Mouse (Mus musculus): ENCODE data around the gene Gm10961. TPM values are rescaled to one million over a fixed set of nuclear protein-coding genes. Genes with fewer than 3 reads are reported as not detected.
"Not testable (repeated sequence)": the region's sequence is repeated elsewhere in the genome, so short reads cannot be mapped to it uniquely, and the experiment has no call there.

Gm10961 gene
- total RNA-seq, 2 experiments from 2014 or later: not detected

- intact Hi-C loops (cut with DNase I): no loop called here
- DNase-seq: no peak
Measured at GRCm38 (mm10) chr3:107611394-107611793, 19.7 kb upstream of the Gm10961 start.

DNA sequence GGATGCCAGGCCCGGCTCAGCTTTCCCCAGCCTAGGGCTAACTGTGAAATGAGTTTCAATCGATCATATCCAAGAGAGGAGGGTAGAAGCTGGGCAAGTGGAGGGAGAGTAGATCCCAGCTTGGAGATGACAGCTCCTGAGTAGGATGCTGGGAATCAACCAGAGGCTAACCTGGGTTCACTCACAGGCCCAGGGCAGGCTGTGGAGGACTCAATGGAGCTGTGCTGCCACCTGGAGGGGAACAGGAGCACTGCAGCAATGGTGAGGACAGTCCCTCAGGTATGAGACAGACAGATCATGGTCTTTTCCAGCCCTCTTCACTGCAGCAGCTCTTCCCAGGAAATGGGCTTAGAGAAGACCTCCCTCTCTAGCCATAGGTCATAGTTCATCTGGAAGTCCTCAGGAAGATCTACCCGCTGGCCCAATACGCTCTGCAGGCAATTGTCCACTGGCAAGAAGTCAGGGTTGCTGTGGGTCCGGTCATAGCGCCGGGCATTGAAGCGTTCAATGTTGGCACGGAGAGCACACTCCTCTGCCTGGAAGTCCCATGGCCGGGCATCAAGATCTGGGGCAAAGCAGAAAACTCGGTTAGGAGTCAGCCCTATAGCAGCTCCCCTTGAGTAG is 18.1 kb upstream of the Gm10961 start:
- intact Hi-C loops (cut with DNase I): loop anchor here (2.0 kb wide), 2 partner anchors 54 to 62 kb away; no protein-coding TSS in a partner anchor

DNA sequence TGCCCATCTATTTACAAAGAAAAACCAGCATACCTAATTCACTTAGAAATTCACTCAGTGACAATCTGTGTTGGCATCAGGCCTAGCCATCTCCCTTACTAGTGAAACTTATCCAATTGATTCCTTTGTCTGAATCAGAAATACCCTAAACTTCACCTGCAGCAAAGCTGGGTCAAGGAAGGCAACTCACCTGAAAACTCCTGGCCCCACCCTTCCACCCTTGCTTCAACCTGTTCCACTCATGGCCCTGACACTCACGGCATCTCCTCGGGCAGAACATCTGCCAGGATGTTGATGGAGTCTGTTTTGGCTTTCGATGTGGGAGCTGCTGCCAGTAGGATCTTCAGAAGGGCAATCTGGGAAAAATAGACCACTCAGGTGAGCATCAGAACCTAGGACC is 13.3 kb upstream of the Gm10961 start:
- DNase-seq: no peak
- intact Hi-C loops (cut with DNase I): no loop called here

More for the DNA sequence above, 18.1 kb upstream of the Gm10961 start:
- DNase-seq: peak; percentile 62 to 84

GRCm38 (mm10) chr3:107619911-107620310 is 11.2 kb upstream of the Gm10961 start:
- no peak for DNase-seq
- intact Hi-C loops (cut with DNase I): no loop called here

DNA sequence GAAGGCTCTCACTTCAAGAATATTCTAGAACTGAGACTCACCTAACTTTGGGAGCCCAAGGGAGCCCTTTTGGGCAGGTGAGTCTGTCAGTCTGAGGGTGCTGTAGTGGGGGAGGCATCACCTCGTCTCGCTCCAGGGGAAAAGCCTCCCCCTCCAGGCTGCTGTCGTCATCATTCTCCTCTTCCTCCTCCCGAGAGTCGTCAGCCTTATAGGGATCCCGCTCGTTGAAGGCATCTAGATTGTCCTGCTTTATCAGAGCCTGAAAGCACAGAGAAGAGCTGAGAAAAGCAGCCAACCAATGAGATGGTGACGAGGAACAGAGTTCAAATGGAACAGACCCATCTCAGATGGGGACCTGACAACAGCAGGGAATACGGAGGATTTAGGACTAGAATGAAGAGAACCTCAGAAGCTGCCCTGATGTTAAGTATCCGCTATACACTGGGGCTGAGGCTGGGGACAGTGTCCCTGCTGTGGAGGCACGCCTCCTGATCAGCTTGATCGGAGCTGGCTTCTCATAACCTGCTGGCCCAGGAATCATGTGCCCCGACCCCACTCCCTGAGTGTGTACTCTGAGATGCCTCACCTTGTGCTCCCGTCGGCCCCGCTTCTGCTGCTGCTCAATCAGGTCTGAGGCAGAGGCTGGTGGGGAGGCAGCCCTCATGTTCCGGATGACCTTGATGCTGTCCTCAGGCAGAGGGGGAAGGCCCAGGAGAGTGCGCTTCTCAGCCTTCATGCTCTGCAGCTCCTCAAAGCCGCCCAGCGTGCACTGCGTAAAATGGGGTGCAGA is 9.6 kb upstream of the Gm10961 start:
- DNase-seq: no peak
- intact Hi-C loops (cut with DNase I): no loop called here

GRCm38 (mm10) chr3:107622537-107622936 is 8.6 kb upstream of the Gm10961 start:
- intact Hi-C loops (cut with DNase I): no loop called here
- DNase-seq: no peak

- DNase-seq: no peak
- intact Hi-C loops (cut with DNase I): no loop called here
Measured at GRCm38 (mm10) chr3:107624424-107624823, 6.7 kb upstream of the Gm10961 start.

DNA sequence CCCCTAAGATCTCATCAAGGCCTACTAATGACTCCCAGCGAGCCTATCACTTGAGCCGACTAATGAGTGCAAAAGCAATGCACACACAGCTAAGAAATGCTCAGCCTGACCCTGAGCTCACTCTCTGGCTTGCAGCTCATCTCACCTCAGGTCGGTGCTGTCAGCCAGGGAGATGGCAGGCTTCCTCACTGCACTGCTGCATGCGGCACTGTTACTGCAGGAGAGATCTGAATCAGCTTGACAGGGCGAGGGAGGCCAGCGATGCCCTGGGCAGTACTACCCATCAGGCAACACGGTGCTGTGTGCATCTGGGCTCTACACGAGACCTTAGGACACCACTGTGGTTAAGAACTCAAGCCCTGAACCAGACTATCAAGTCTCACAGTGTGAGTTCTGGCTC is 5.6 kb upstream of the Gm10961 start:
- intact Hi-C loops (cut with DNase I): no loop called here
- no peak for DNase-seq

GRCm38 (mm10) chr3:107626751-107627150 is 4.4 kb upstream of the Gm10961 start:
- no peak for DNase-seq
- intact Hi-C loops (cut with DNase I): no loop called here

DNA sequence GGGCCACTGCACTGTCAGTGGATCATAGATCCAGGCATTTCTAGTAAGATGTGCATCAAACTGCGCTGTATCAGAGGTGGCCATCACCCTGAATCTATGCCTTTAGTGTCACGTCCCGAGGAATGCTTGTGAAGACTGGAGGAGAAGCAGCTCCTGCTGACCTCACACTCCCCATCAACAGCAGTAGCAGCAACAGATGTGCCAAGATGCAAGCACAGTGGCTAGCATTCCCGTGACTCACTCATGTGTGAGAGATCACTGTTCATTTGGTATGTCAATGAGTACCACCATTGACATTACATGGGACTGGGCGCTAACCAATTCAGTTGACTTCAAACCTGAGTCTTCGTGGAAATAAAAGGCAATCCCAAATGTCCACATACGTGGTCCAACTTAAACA is 3.5 kb upstream of the Gm10961 start:
- DNase-seq: no peak
- intact Hi-C loops (cut with DNase I): no loop called here

DNA sequence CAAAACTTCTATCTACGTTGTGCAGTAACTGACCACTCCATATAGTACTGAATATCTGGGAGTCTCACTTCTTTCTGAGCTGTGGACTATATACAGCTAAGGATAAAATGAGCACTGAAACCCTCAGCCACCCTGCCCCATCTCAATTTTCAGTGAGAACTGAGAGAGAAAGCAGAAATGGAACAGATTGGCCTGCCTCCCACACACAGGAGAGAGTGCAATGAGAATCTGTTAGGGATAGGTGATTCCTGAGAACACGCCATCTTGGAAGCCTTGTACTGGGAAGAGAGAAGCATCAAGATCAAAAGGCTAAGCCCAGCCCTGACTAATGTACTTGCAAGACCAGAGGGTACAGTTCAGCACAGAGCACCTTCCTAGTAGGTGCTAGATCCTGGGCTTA is 2.6 kb upstream of the Gm10961 start:
- DNase-seq: no peak
- intact Hi-C loops (cut with DNase I): no loop called here

DNA sequence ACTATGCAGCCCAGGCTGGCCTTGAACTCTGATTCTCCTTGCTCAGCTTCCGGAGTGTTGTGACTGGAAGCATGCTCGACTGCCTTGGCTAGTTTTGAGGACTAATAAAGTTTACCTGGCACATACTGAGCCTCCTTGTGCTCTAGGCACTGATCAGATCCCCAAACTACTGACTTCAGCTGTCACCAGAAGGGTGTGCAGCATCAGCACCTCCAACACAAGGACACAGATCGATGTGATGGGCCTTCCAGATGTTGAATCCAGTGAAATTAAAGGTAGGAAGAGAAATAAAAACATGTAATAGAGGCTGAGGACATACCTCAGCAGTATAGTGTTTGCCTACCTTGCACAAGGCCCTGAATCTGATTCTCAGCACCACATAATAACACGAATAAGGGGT is 1.7 kb upstream of the Gm10961 start:
- no peak for DNase-seq

GRCm38 (mm10) chr3:107631523-107631958 is 419 bp downstream of the Gm10961 start, which contains the start of gene Strip1:
TSS of gene Strip1 (minus strand) at chr3:107631694.
- intact Hi-C loops (cut with DNase I): no loop called here
- peak; percentile 97 for DNase-seq

More for the DNA sequence above, 1.7 kb upstream of the Gm10961 start:
- intact Hi-C loops (cut with DNase I): no loop called here

DNA sequence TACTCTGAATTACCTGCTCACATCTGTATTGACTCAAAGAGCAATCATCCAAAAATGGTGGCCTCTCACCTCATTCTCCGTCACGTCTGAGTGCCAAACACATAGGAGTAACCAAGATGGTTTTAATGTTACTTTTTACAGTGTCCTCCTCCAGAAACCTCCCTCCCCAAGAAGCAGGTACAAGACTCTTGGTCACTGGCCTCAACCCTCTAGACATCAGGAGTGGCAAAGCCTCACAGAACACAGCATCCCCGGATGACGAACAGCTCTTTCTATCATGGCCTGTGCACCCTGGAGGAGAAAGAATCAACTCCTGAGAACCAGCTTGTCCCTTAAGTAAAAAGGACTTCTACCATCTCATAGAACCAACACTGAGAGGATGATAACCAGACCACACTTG is 1.7 kb downstream of the Gm10961 start:
- no peak for DNase-seq
- intact Hi-C loops (cut with DNase I): loop anchor here (2.0 kb wide), 1 partner anchor 48 kb away; no protein-coding TSS in a partner anchor

DNA sequence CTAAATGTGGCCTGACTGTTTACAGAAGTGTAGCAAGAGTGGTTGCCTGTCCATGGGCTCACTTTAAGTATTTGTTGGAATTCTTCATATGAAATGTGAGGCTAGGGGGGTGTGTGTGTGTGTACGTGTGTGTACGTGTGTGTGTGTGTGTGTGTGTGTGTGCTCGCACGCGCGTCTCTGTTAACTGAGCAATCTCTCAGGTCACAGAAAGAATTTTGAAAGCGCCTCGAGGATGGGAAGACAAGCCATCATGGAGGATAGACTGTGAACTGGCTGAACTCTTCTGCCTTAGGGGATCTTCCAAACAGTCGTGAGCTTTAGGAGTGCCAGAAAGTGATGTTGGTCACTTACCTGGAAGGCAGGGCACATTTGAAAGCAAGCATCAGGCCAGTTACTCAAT is 2.8 kb downstream of the Gm10961 start:
- intact Hi-C loops (cut with DNase I): loop anchor here (2.0 kb wide), 1 partner anchor 47 kb away; no protein-coding TSS in a partner anchor
- DNase-seq: no peak

DNA sequence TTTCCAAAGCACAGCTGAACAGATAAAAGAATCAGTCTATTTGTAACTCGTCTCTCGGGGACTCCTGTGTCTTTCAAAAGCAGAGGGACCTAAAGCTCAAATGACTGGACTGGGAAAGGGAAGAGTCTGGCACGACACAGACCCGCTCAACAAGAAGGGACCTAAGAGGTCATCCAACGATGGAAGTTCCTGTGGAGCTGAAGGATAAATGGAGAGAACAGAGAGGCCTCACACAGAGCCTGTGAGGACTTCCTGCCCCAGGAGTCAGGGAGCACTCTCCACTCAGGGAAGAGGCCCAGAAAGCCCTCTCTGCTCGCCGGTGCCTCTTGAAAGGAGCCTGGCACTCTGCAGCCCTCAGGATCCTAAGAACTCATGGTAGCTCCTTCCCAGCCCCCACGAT is 4.7 kb downstream of the Gm10961 start:
- intact Hi-C loops (cut with DNase I): no loop called here
- DNase-seq: no peak

GRCm38 (mm10) chr3:107636236-107636635 is 5.1 kb downstream of the Gm10961 start:
- no peak for DNase-seq
- intact Hi-C loops (cut with DNase I): no loop called here

GRCm38 (mm10) chr3:107637606-107638172 is 6.6 kb downstream of the Gm10961 start:
- intact Hi-C loops (cut with DNase I): no loop called here
- DNase-seq: no peak

- intact Hi-C loops (cut with DNase I): no loop called here
- peak; percentile 44 to 66 for DNase-seq
Measured at GRCm38 (mm10) chr3:107646947-107647346, 15.8 kb downstream of the Gm10961 start.

GRCm38 (mm10) chr3:107650276-107650675 is 19.2 kb downstream of the Gm10961 start:
- intact Hi-C loops (cut with DNase I); DNase-seq: not testable (repeated sequence)

DNA sequence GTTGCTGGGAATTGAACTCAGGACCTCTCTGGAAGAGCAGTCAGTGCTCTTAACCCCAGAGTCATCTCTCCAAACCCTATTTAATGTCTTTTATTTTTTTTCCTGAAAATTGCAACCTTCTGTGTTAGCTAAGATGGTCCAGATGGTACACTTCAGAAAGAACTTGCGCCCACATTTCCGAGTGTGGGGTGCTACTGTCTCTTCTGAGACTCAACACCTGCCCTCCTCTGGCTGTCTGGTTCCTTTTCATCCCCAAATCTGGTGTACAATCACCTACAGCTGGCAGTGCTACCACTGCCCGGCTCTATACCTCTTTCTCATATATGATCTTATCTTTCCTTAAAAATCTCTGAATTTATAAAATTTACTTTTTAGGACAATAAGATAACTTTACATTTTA is 21.8 kb downstream of the Gm10961 start:
- DNase-seq: no peak
- intact Hi-C loops (cut with DNase I): no loop called here

GRCm38 (mm10) chr3:107654861-107655260 is 23.7 kb downstream of the Gm10961 start:
- intact Hi-C loops (cut with DNase I): no loop called here
- DNase-seq: no peak
